Mouse (Mus musculus) adrenal gland, postnatal 0 days (tissue): ENCODE results near the gene Enah. TPM values are rescaled to one million over a fixed set of nuclear protein-coding genes. Genes with fewer than 3 reads are reported as not detected.

Experiments used
- polyA plus RNA-seq: library from polyadenylated mRNA; unstranded; fragments of >200 nt; fragmentation: Nextera tagmentation; extraction: Ambion mirVana; gene quantifications from 2 replicates; pipeline ENCODE4 v1.2.1, GENCODE M21; 2015

Enah gene
- 8.2 and 12.1 TPM in 2 replicates for polyA plus RNA-seq

DNA sequence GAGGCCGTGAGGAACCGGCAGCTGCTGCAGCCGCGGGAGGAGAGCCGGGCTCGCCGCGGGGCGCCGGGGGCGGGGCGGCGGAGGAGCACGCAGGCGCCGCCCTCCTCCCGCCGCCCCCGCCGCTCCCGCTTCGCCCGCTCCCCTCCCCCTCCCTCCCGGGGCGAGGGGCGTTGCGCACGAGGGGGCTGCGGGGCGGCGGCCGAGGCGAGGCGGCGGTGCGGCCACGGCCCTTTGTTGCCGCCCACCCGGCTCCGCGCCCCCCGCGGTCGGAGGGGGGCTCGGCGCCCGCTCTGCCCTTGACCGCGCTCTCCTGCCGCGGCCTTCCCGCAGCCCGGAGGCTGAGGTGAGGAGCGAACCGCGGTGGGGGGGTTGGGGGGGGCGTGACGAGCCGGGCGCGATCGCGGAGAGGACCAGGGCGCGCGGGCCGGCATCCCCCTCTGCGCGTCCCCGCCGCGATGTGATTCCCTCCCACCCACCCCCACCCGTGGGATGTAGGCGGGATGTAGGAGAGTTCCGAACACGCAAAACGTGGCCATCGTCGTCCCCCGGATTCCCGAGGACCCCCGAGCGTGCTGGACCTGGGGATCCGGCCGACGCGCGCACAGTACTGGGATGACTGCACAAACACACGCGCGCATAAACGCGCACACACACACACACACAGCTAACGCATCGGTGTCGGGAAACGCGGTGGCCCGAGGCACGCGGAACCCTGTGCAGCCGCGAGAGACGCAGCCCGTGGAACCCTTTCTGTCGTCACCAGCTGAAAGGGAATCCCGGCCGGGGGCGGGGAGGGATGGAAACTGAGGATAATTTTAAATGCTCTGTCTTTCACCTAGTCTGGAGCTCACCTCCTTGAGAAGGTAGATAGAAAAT is at the start of gene Enah:
Gene Enah (minus strand): TSS at position 65 of the 876 bp plus-strand sequence.

Other genes starting within 250 kb of the Enah start
- gene Lbr, start 176.9 kb downstream of the Enah start, polyA plus RNA-seq = 26.2 and 35.3 TPM in 2 replicates
- 301 and 416 TPM in 2 replicates for gene Srp9, start 104.7 kb upstream of the Enah start, polyA plus RNA-seq
- gene Vmn1r1, start 144.5 kb upstream of the Enah start, polyA plus RNA-seq = not detected in 2 replicates